8 mouse cellular contexts compared by ENCODE assay signal in genomic region chr4:150488096-150488748, GRCm38 (mm10).
A peak's percentile ranks its signal among the peaks of the same experiment; 100 is the strongest.
DNase-seq lines count a peak whose midpoint lies in the region; ATAC-seq and TF ChIP-seq lines count a peak whose summit lies in the region.

No protein-coding gene starts in this region.

- TF ChIP-seq CTCF in cerebellum, adult 2 months (IDR thresholded peaks at IDR 0.05; ENCODE audit: borderline replicate concordance, insufficient read depth, low read depth, low read length), result no peak

- WGBS in cerebellum, adult 2 months, result 3% methylated on average over 12 of the region's 12 CpGs
- 25% methylated on average over 12 of the region's 12 CpGs for WGBS in liver, embryonic 16.5 days (ENCODE audit: insufficient replicate concordance)
- 26% methylated on average over 12 of the region's 12 CpGs for WGBS in neural tube, embryonic 12.5 days
- WGBS in stomach, embryonic 16.5 days, result 11% methylated on average over 12 of the region's 12 CpGs

- H3K4me1 ChIP-seq in cerebellum, adult 2 months (ENCODE audit: control insufficient read depth, insufficient read depth, low read length), result peaks cover 10% of the 10 kb centered on the region; the same call in 1 of the 2 replicates
- peaks cover 16% of the 10 kb centered on the region for H3K4me1 ChIP-seq in liver, embryonic 16.5 days (ENCODE audit: control insufficient read depth, low read depth, low read length)
- peaks cover 22% of the 10 kb centered on the region for H3K4me1 ChIP-seq in neural tube, embryonic 12.5 days
- peaks cover 38% of the 10 kb centered on the region for H3K4me1 ChIP-seq in stomach, embryonic 16.5 days (ENCODE audit: control insufficient read depth, insufficient read depth, low read length)

- peak overlapping the region; percentile 73 for H3K27ac ChIP-seq in cerebellum, adult 2 months (ENCODE audit: insufficient read depth, low read length)
- H3K27ac ChIP-seq in liver, embryonic 16.5 days (ENCODE audit: low read length), result peak overlapping the region; percentile 69
- H3K27ac ChIP-seq in neural tube, embryonic 12.5 days, result 0 out of 2 replicates have a peak overlapping the region, but pooled peaks have one; percentile 2
- peak overlapping the region; percentile 88 for H3K27ac ChIP-seq in stomach, embryonic 16.5 days (ENCODE audit: low read length)

- DNase-seq in CD4-positive, CD25-positive, alpha-beta regulatory T cell, adult 2 months (ENCODE audit: low read depth, low spot score), result peak; percentile 70
- DNase-seq in cerebellum, adult 2 months, result peak; percentile 75 to 87
- DNase-seq in layer of hippocampus, adult 18-20 months (ENCODE audit: low spot score in 2 of 2), result peak; percentile 71 to 85

- peak overlapping the region; percentile 57 for H3K4me3 ChIP-seq in cerebellum, adult 2 months (replicated peaks; ENCODE audit: insufficient read depth, low read depth, low read length)
- peak overlapping the region; percentile 33; the same call in 1 of the 2 replicates for H3K4me3 ChIP-seq in liver, embryonic 16.5 days (ENCODE audit: low read depth, low read length)
- no peak overlapping the region for H3K4me3 ChIP-seq in neural tube, embryonic 12.5 days
- peak overlapping the region; percentile 47 for H3K4me3 ChIP-seq in stomach, embryonic 16.5 days (replicated peaks; ENCODE audit: low read length)

- H3K4me2 ChIP-seq in liver, embryonic 16.5 days (ENCODE audit: low read depth, low read length), result peak overlapping the region; percentile 49
- peak overlapping the region; percentile 51 for H3K4me2 ChIP-seq in neural tube, embryonic 12.5 days (replicated peaks)
- H3K4me2 ChIP-seq in stomach, embryonic 16.5 days (ENCODE audit: low read depth, low read length), result peak overlapping the region; percentile 66

- no peaks in the 10 kb centered on the region for H3K27me3 ChIP-seq in cerebellum, adult 2 months (ENCODE audit: control insufficient read depth, insufficient read depth, low read length)
- H3K27me3 ChIP-seq in liver, embryonic 16.5 days (ENCODE audit: control insufficient read depth, insufficient read depth, low read depth, low read length), result no peaks in the 10 kb centered on the region
- no peaks in the 10 kb centered on the region for H3K27me3 ChIP-seq in neural tube, embryonic 12.5 days (replicated peaks)
- H3K27me3 ChIP-seq in stomach, embryonic 16.5 days (ENCODE audit: control insufficient read depth, insufficient read depth, low read length), result no peaks in the 10 kb centered on the region

- H3K9me3 ChIP-seq in liver, embryonic 16.5 days (replicated peaks; ENCODE audit: control insufficient read depth, low read length), result no peaks in the 10 kb centered on the region
- no peaks in the 10 kb centered on the region for H3K9me3 ChIP-seq in neural tube, embryonic 12.5 days
- no peaks in the 10 kb centered on the region for H3K9me3 ChIP-seq in stomach, embryonic 16.5 days (replicated peaks; ENCODE audit: control insufficient read depth, low read length)

- peak; percentile 89 for ATAC-seq in frontal cortex, adult (ENCODE audit: low TSS enrichment)
- peak; percentile 84 to 89 for ATAC-seq in hematopoietic stem cell, adult 5-6 weeks (replicated peaks in 1 of 2; ENCODE audit: insufficient read depth in 1 of 2, low FRiP score in 2 of 2, low TSS enrichment in 1 of 2, low read depth in 1 of 2, poor library complexity in 2 of 2, severe bottlenecking in 2 of 2)
- ATAC-seq in liver, embryonic 16.5 days (ENCODE audit: low read depth), result peak; percentile 86
- peak; percentile 93 for ATAC-seq in neural tube, embryonic 12.5 days (ENCODE audit: low FRiP score, low read depth)
- ATAC-seq in stomach, embryonic 16.5 days (ENCODE audit: insufficient read depth, low FRiP score), result peak; percentile 97

- H3K9ac ChIP-seq in liver, embryonic 16.5 days (ENCODE audit: low read depth, low read length), result peak overlapping the region; percentile 29; the same call in 1 of the 2 replicates
- peak overlapping the region; percentile 5; the same call in 1 of the 2 replicates for H3K9ac ChIP-seq in neural tube, embryonic 12.5 days
- peak overlapping the region; percentile 74 for H3K9ac ChIP-seq in stomach, embryonic 16.5 days (ENCODE audit: low read length)

- peak; percentile 52; the same call in 1 of the 2 replicates for TF ChIP-seq POLR2A in cerebellum, adult 2 months (IDR thresholded peaks at IDR 0.05; ENCODE audit: borderline replicate concordance, insufficient read depth, low read length)

- no peaks in the 10 kb centered on the region for H3K36me3 ChIP-seq in liver, embryonic 16.5 days (ENCODE audit: control insufficient read depth, insufficient read depth)
- peaks cover 5% of the 10 kb centered on the region; the same call in 1 of the 2 replicates for H3K36me3 ChIP-seq in neural tube, embryonic 12.5 days
- no peaks in the 10 kb centered on the region for H3K36me3 ChIP-seq in stomach, embryonic 16.5 days (ENCODE audit: control insufficient read depth, insufficient read depth, low read length)

Comparison
In these comparisons a context has a peak if more than half of its experiments do, and no peak if none do; other contexts are left out.
1. H3K27ac ChIP-seq: peak in every context shown above with its lines; median percentile 88 in stomach, embryonic 16.5 days; 73 in cerebellum, adult 2 months; 69 in liver, embryonic 16.5 days; 2 in neural tube, embryonic 12.5 days.
2. H3K9ac ChIP-seq: peak in every context shown above with its lines; median percentile 74 in stomach, embryonic 16.5 days; 29 in liver, embryonic 16.5 days; 5 in neural tube, embryonic 12.5 days.